ENCODE assay signal across 7 mouse cellular contexts in the genomic region with DNA sequence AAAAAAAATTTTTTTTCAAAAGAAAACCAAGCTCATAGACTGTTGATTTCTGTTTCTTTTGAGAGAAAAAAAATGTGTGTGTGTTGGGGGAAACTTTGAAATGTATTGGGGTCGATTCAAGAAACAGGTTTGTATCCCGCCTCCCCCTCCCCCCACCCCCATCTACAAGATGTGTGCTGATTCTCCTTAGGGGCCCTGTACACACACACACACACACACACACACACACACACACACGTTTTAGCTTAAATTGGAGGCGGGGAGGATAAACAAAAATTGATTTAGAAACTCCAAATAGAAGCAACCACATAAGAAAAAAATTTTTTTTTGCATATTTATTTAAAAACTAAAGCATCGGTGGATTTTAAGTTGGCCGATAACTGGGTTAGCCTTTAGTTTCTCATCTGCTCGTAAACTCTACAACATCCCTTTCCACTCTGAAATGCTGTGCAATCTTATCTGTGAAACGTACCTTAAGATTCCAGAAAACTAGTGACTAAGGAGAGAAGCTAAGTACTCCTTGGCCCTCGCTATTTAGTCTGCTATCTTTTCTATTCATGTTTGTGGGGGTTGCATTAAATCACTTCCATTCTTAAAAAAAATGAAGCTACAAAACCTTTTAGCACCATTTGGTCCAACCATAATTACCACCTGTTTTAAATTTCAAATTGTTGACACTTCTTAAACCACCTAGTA. TPM values are rescaled to one million over a fixed set of nuclear protein-coding genes. Genes with fewer than 3 reads are reported as not detected.
DNase-seq lines count a peak whose midpoint lies in the region; TF ChIP-seq lines count a peak whose summit lies in the region.

No protein-coding gene starts in this region.

- DNase-seq in spleen, adult 2 months (ENCODE audit: low read depth in 1 of 2, low spot score in 2 of 2) = no peak
- DNase-seq in spleen, postnatal 4 days (ENCODE audit: low spot score in 2 of 2) = no peak
- DNase-seq in forebrain, embryonic 10.5 days (ENCODE audit: extremely low spot score, low spot score) = peak; percentile 29
- DNase-seq in liver, adult 2 months (ENCODE audit: extremely low read depth, low read depth, low spot score) = no peak
- DNase-seq in urinary bladder, postnatal 10 days (ENCODE audit: low spot score) = no peak
- DNase-seq in left cerebral cortex, adult 18-20 months (ENCODE audit: low spot score in 2 of 2) = no peak
- no peak for DNase-seq in cerebellum, adult 11-12 months

- H3K36me3 ChIP-seq in spleen, adult 2 months (ENCODE audit: control insufficient read depth, insufficient read depth, low read length) = no peaks in the 10 kb centered on the region; the same call in 1 of the 2 replicates
- peaks cover 11% of the 10 kb centered on the region for H3K36me3 ChIP-seq in forebrain, embryonic 10.5 days (replicated peaks)
- H3K36me3 ChIP-seq in liver, adult 2 months (ENCODE audit: control insufficient read depth, insufficient read depth, low read length) = no peaks in the 10 kb centered on the region

- no peaks in the 10 kb centered on the region for H3K27me3 ChIP-seq in spleen, adult 2 months (ENCODE audit: control insufficient read depth, insufficient read depth, low read length)
- H3K27me3 ChIP-seq in forebrain, embryonic 10.5 days (ENCODE audit: poor library complexity, severe bottlenecking) = no peaks in the 10 kb centered on the region
- H3K27me3 ChIP-seq in liver, adult 2 months (ENCODE audit: control insufficient read depth, insufficient read depth, low read length) = no peaks in the 10 kb centered on the region

- peak overlapping the region; percentile 95; the same call in 1 of the 2 replicates for H3K4me3 ChIP-seq in spleen, adult 2 months (ENCODE audit: extremely low read depth, insufficient read depth, insufficient read length)
- peak overlapping the region; percentile 96 for H3K4me3 ChIP-seq in forebrain, embryonic 10.5 days
- H3K4me3 ChIP-seq in liver, adult 2 months (ENCODE audit: insufficient read depth, low read depth, low read length) = no peak overlapping the region

- TF ChIP-seq POLR2A in spleen, adult 2 months (IDR thresholded peaks at IDR 0.05; ENCODE audit: low read depth, low read length) = no peak
- TF ChIP-seq POLR2A in liver, adult 2 months (IDR thresholded peaks at IDR 0.05; ENCODE audit: extremely low read depth, insufficient read depth, low read length) = no peak

- peak overlapping the region; percentile 27; the same call in 1 of the 2 replicates for H3K9ac ChIP-seq in liver, adult 2 months (ENCODE audit: low read depth, low read length)

- H3K4me1 ChIP-seq in spleen, adult 2 months (ENCODE audit: control insufficient read depth, insufficient read depth, insufficient read length) = peaks cover 10% of the 10 kb centered on the region
- peaks cover 47% of the 10 kb centered on the region for H3K4me1 ChIP-seq in forebrain, embryonic 10.5 days
- H3K4me1 ChIP-seq in liver, adult 2 months (ENCODE audit: control insufficient read depth, insufficient read depth, low read length) = peaks cover 8% of the 10 kb centered on the region

- peaks cover 18% of the 10 kb centered on the region; the same call in 1 of the 2 replicates for H3K79me2 ChIP-seq in liver, adult 2 months (ENCODE audit: control insufficient read depth, insufficient read depth, low read length)

- H3K27ac ChIP-seq in spleen, adult 2 months (ENCODE audit: insufficient read depth, low read length) = no peak overlapping the region
- H3K27ac ChIP-seq in forebrain, embryonic 10.5 days = peak overlapping the region; percentile 100
- no peak overlapping the region for H3K27ac ChIP-seq in liver, adult 2 months (replicated peaks; ENCODE audit: insufficient read depth, low read depth, low read length)

- no peaks in the 10 kb centered on the region for H3K9me3 ChIP-seq in forebrain, embryonic 10.5 days

- 36% methylated on average over 9 of the region's 9 CpGs for WGBS in spleen, adult 2 months
- WGBS in forebrain, embryonic 10.5 days = 37% methylated on average over 9 of the region's 9 CpGs
- 21% methylated on average over 9 of the region's 9 CpGs for WGBS in liver, adult 2 months

- TF ChIP-seq CTCF in spleen, adult 2 months (IDR thresholded peaks at IDR 0.05; ENCODE audit: extremely low read depth, insufficient read depth, insufficient read length, insufficient replicate concordance) = no peak
- TF ChIP-seq CTCF in liver, adult 2 months (IDR thresholded peaks at IDR 0.05; ENCODE audit: low read depth, low read length) = no peak

RNA-seq across cellular contexts. Expression of a gene that starts 0.6 kb away (rescaled TPM):
- polyA plus RNA-seq in spleen, adult 2 months (2012; rRNA removed) = 14.4 and 14.5 TPM in 2 replicates
- polyA plus RNA-seq in forebrain, embryonic 10.5 days (2016; fragmentation: Nextera tagmentation; extraction: Ambion mirVana) = 2.9 and 4.1 TPM in 2 replicates
- total RNA-seq in liver, adult 2 months (2014; rRNA removed) = 7.9 and 13.5 TPM in 2 replicates
- 3.2 and 3.9 TPM in 2 replicates for polyA plus RNA-seq in liver, adult 2 months (2012; rRNA removed)
- total RNA-seq in left cerebral cortex, adult 18-20 months (2021) = 10 to 100 TPM; 53.2 to 58.9 TPM

RNA-seq across cellular contexts. Expression of a gene that starts 31.6 kb away (rescaled TPM):
- polyA plus RNA-seq in spleen, adult 2 months (2012; rRNA removed) = 17.2 and 21.3 TPM in 2 replicates
- 43.1 and 48.4 TPM in 2 replicates for polyA plus RNA-seq in forebrain, embryonic 10.5 days (2016; fragmentation: Nextera tagmentation; extraction: Ambion mirVana)
- 8.5 and 10.0 TPM in 2 replicates for total RNA-seq in liver, adult 2 months (2014; rRNA removed)
- polyA plus RNA-seq in liver, adult 2 months (2012; rRNA removed) = 16.0 and 17.0 TPM in 2 replicates
- total RNA-seq in left cerebral cortex, adult 18-20 months (2021) = 10 to 100 TPM; 33.5 to 33.8 TPM

RNA-seq across cellular contexts. Expression of a gene that starts 51.4 kb away (rescaled TPM):
- not detected in 2 replicates for polyA plus RNA-seq in spleen, adult 2 months (2012; rRNA removed)
- not detected in 2 replicates for polyA plus RNA-seq in forebrain, embryonic 10.5 days (2016; fragmentation: Nextera tagmentation; extraction: Ambion mirVana)
- total RNA-seq in liver, adult 2 months (2014; rRNA removed) = not detected in 2 replicates
- polyA plus RNA-seq in liver, adult 2 months (2012; rRNA removed) = 0.02 TPM in 1 of 2 replicates, not detected in the other
- not detected for total RNA-seq in left cerebral cortex, adult 18-20 months (2021)
